Mouse (Mus musculus) erythroid progenitor cell, adult 5-6 weeks (primary cell): ENCODE results near the gene Tcp11x2. TPM values are rescaled to one million over a fixed set of nuclear protein-coding genes. Genes with fewer than 3 reads are reported as not detected.
A peak's percentile ranks its signal among the peaks of the same experiment; 100 is the strongest.

Experiments used
- ATAC-seq: replicated peaks from 2 replicates; pipeline ENCODE4 v1.8.0; 2016; ENCODE audit warnings: moderate number of reproducible peaks, mild to moderate bottlenecking, moderate TSS enrichment, inconsistent platforms; ENCODE audit not compliant: poor library complexity, low FRiP score, severe bottlenecking
- total RNA-seq, 2 experiments: library from RNA; stranded (forward) in 1 of 2; stranded (reverse) in 1 of 2; fragments of 150-400 nt in 1 of 2; fragments of 186-747, 209-891 nt in 1 of 2; gene quantifications; 2 replicates each; pipeline versions ENCODE4 v1.2.3 to v1.2.4; 2015 to 2017; ENCODE audit warnings: low replicate concordance in 2 of 2

The Tcp11x2 gene
- total RNA-seq (2015; ENCODE audit: low replicate concordance), result not detected in 2 replicates
- total RNA-seq (2017; ENCODE audit: low replicate concordance), result not detected in 2 replicates

DNA sequence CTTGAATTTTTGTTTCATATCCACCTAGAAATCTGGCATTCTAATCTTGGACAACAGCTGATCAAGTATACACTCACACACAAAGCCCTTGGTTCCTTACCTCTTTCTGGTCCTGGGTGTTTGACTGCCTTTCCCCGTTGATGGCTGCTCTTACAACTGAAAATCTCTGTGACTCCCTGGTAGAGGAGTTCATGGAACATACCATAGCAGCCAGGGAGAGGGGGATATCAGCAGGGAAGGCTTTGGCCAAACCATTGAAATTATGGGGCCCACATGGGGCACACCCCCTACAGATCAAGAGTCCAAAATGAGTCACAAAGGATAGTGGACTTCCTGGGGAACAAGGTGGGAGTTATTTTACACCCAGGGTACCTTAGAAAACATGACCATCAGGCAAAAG lies at the start of gene Tcp11x2:
Gene Tcp11x2, minus strand, starts transcription at position 158 of the 400 bp plus-strand sequence.
- ATAC-seq, result no peak

- peak; percentile 37 for ATAC-seq
These were observed 49.4 kb upstream of the Tcp11x2 start for GRCm38 (mm10) chrX:135743056-135743355.

GRCm38 (mm10) chrX:135742304-135743055 lies 48.9 kb upstream of the Tcp11x2 start, which contains the start of the genes Armcx5 and Gprasp1:
Gene Armcx5 (plus strand): TSS chrX:135742733.
Gene Gprasp1 (plus strand): TSS chrX:135742733.
- peak; percentile 100 for ATAC-seq

DNA sequence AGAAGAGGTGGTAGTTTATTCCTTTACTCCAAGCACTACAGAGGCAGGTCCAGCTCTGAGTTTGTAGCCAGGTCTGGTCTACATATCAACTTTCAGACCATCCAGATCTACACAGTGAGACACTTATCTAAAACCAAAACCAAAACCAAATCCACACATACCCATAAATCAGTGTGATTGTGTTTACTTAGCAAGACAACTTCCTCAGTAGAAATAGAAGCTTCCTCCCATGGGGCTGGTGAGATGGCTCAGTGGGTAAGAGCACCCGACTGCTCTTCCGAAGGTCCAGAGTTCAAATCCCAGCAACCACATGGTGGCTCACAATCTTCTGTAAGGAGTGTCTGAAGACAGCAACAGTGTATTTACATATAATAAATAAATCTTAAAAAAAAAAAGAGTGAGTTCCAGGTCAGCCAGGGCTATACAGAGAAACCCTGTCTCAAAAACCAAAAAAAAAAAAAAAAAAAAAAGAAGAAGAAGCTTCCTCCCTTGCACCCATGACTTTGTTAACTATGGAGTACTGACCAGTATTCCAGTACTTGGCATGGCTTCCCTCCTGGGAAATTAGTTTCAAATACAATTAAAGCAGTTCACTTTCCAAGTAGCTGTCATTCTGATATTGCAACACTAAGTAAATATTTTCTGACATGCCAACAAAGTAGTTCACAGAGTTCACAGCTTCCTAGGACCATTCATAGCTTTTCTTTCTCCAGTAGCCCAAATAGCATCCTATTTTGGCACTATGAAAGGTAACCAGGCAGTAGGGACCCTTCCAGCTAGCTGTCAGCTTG lies 45.3 kb upstream of the Tcp11x2 start:
- ATAC-seq, result no peak

GRCm38 (mm10) chrX:135725161-135725560 lies 31.6 kb upstream of the Tcp11x2 start, which contains the start of gene Tmsb15a:
Gene Tmsb15a (minus strand): TSS chrX:135725261.
- no peak for ATAC-seq

DNA sequence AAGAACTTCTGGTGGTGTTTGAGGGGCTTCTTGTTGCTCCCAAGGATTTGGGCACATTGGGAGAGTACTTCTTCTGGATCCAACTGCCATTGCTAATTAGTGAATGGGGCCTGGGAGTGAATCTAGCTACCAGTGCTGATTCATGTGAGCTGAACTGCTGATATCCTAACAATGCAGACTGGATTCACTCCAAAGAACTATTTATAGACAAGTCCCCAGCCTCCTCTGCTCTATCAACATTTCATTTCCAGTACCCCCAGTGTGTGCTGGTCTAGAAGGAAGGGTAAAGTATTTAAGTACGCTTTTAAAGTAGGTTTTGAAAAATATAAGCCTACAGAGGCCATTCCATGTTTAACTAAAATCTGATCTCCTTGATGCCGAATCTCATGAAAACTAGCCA lies 19.3 kb upstream of the Tcp11x2 start:
- no peak for ATAC-seq

GRCm38 (mm10) chrX:135704349-135704748 lies 10.8 kb upstream of the Tcp11x2 start:
- ATAC-seq, result no peak

GRCm38 (mm10) chrX:135703111-135703510 lies 9.5 kb upstream of the Tcp11x2 start:
- no peak for ATAC-seq

DNA sequence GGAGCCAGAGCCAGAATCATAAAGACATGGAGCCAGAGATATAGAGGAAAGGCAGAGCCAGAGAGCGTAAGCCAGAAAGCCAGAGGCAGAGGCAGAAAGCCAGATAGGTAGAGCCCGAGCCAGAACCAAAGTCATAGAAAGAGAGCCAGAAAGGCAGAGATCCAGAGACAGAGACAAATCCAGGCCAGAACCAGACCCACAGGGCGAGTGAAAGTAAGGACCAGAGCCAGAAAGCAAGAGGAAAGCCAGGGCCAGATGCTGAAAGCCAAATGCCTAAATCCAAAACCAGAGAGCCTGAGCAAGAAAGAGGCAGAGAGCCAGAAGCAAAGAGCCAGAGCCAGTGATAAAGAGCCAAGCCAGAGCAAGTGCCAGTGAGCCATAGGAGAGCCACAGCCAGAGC lies 5.8 kb downstream of the Tcp11x2 start:
- ATAC-seq, result no peak

DNA sequence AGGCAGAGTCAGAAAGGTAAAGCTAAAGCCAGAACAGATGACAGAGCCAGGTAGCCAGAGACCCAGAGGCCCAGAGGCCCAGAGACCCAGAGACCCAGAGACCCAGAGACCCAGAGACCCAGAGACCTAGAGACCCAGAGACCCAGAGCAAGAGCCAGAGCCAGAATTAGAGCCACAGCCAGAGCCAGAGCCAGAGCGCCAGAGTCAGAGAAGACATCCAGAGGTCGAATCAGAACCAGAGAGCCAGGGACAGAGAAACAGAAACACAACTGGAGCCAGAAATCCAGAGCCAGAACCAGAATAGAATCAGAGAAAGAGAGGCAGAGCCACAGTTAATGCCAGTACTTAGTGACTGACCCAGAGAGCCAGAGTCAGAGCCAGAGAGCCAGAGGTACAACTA lies 11.7 kb downstream of the Tcp11x2 start:
- no peak for ATAC-seq

DNA sequence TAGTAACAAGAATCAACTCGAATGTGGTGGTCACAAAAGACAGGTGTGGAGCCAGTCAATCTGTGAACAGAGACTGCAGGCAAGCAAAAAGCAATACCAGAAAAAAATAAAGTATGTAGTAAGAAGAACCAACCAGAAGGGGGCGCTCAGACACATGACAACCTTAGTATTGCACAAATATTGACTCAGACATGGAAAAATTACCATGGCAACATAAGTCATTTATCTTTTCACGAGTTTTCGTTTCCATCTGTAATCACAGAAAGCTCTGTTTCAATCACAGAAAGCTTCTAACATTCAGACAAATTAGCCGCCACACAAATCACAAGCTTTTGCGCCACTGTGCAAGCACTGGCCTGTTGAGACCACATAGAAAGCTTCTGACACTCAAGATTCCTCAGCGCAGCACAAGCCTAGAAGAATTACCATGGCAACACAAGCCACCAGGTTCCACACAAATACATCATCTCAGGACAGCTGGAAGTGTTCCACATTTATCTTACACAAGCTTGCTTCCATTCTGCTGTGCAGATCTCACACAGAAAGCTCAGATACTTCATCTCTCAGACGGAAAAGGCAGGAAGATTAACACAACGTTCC lies 41.3 kb downstream of the Tcp11x2 start:
- no peak for ATAC-seq

DNA sequence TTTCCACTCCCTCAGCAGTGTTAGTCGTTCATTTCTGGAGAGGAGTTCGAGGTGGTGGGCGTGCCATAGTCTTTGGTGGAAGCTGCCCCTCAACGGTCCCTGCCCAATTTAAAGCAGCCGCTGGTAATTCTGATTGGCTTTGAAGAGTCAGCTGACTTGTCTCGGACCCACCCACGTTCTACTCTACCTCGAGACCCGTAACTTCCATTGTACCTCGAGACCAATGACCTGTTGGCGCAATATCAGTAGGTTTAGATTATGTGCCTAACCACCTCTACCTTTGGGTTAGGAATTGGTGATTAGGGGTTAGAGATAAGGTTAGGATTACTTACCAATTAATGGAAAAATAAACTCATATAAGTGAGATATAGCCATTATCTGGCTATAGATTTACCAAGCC lies 66.0 kb downstream of the Tcp11x2 start, which contains the start of gene Prame:
Gene Prame, minus strand, starts transcription at position 101 of the 400 bp plus-strand sequence.
- no peak for ATAC-seq

Other genes starting within 250 kb of the Tcp11x2 start
- not detected in 2 replicates for gene AV320801, start 199.2 kb downstream of the Tcp11x2 start, total RNA-seq (2015; ENCODE audit: low replicate concordance)
- not detected in 2 replicates for gene AV320801, start 199.2 kb downstream of the Tcp11x2 start, total RNA-seq (2017; ENCODE audit: low replicate concordance)
- not detected in 2 replicates for gene Nxf7, start 95.0 kb downstream of the Tcp11x2 start, total RNA-seq (2015; ENCODE audit: low replicate concordance)
- gene Nxf7, start 95.0 kb downstream of the Tcp11x2 start, total RNA-seq (2017; ENCODE audit: low replicate concordance), result not detected in 2 replicates
- gene Prame, start 66.1 kb downstream of the Tcp11x2 start, total RNA-seq (2015; ENCODE audit: low replicate concordance), result not detected in 2 replicates
- not detected in 2 replicates for gene Prame, start 66.1 kb downstream of the Tcp11x2 start, total RNA-seq (2017; ENCODE audit: low replicate concordance)
- gene Tmsb15a, start 31.5 kb upstream of the Tcp11x2 start, total RNA-seq (2015; ENCODE audit: low replicate concordance), result not detected in 2 replicates
- gene Tmsb15a, start 31.5 kb upstream of the Tcp11x2 start, total RNA-seq (2017; ENCODE audit: low replicate concordance), result not detected in 2 replicates
- 6.3 and 10.5 TPM in 2 replicates for gene Armcx5, start 48.9 kb upstream of the Tcp11x2 start, total RNA-seq (2015; ENCODE audit: low replicate concordance)
- 3.9 and 6.0 TPM in 2 replicates for gene Armcx5, start 48.9 kb upstream of the Tcp11x2 start, total RNA-seq (2017; ENCODE audit: low replicate concordance)
- gene Gprasp1, start 48.9 kb upstream of the Tcp11x2 start, total RNA-seq (2015; ENCODE audit: low replicate concordance), result 6.3 and 18.4 TPM in 2 replicates
- 6.2 and 6.5 TPM in 2 replicates for gene Gprasp1, start 48.9 kb upstream of the Tcp11x2 start, total RNA-seq (2017; ENCODE audit: low replicate concordance)
- 0.72 and 15.1 TPM in 2 replicates for gene Bhlhb9, start 103.8 kb upstream of the Tcp11x2 start, total RNA-seq (2015; ENCODE audit: low replicate concordance)
- gene Bhlhb9, start 103.8 kb upstream of the Tcp11x2 start, total RNA-seq (2017; ENCODE audit: low replicate concordance), result 0.08 and 5.4 TPM in 2 replicates
- not detected in 2 replicates for gene Gprasp2, start 145.2 kb upstream of the Tcp11x2 start, total RNA-seq (2015; ENCODE audit: low replicate concordance)
- gene Gprasp2, start 145.2 kb upstream of the Tcp11x2 start, total RNA-seq (2017; ENCODE audit: low replicate concordance), result not detected in 2 replicates